Mouse (Mus musculus) embryonic fibroblast, embryonic 13.5 days (primary cell): ENCODE measurements around the gene Kdm7a.

Experiments used
- CTCF ChIP-seq: IDR thresholded peaks from 2 replicates; pipeline ENCODE4 v1.5.1; 2011; ENCODE audit warnings: mild to moderate bottlenecking, control low read depth, low read length, moderate library complexity, borderline replicate concordance; ENCODE audit not compliant: insufficient read depth
- POLR2A ChIP-seq: IDR thresholded peaks from 2 replicates; pipeline ENCODE4 v1.6.1; 2011; ENCODE audit warnings: low read depth, mild to moderate bottlenecking, control low read depth, low read length, moderate library complexity

DNA sequence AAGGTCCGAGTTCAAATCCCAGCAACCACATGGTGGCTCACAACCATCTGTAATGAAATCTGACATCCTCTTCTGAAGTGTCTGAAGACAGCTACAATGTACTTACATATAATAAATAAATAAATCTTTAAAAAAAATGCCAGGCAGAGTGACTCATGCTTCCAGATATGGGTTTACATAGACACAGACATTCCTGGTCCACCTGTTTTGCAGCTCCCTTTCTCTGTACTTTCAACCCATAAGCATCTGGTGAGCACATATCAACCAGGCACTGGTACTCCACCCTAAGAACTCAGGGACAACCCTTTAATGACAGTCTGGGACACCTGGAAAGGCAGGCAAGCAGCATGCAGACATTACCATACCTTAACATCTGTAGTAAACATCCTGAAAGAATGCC is 91.2 kb downstream of the Kdm7a start:
- TF ChIP-seq CTCF (no peak), POLR2A (no peak)
